Mouse (Mus musculus) ES-Bruce4 (cell line): ENCODE measurements at regions not wholly inside any gene's neighbourhood (a gene's known extent, or its start where the extent isn't known, plus 50 kb on each side); places are given as distances from the start of the nearest gene placed in this dataset.

Source experiments
- EP300 ChIP-seq: IDR thresholded peaks from 2 replicates; pipeline ENCODE4 v1.6.1; 2011; ENCODE audit warnings: low read depth, low read length; ENCODE audit not compliant: insufficient read depth
- POLR2A ChIP-seq: IDR thresholded peaks from one replicate; pipeline ENCODE4 v1.8.1; 2011; ENCODE audit warnings: low read length; ENCODE audit not compliant: insufficient read depth

DNA sequence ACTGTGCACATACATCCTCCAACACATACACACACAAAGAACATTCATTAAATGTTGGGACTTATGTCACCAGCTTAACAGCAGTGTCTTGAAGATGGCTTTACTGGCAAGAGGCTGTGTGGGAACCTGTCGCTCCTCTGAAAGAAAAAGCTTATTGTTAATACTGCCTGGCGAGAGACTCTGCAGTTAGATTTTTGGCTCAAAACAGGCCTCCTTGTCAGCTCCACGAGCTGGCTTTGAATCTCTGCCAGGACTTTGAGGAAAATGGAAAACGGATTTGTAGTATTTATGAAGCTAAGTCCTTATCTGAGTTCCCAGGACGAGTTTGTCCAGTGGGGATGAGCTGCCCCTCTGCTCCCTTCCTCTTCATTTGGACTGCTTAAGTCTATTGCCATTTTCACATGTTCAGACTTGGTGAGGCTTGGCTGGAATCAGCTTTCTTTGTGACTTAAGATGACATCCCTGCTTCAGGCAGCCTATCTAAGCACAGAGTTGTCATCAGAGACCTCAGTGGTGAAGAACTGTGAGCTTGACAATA, 219.6 kb downstream of the Gm19410 start:
- TF ChIP-seq EP300 (no peak), POLR2A (no peak)
